Mouse (Mus musculus) limb, embryonic 15.5 days (tissue): Measurements from ENCODE around the gene Ltb4r1. TPM values are rescaled to one million over a fixed set of nuclear protein-coding genes. Genes with fewer than 3 reads are reported as not detected.
"Not testable (repeated sequence)": the region's sequence is repeated elsewhere in the genome, so short reads cannot be mapped to it uniquely, and the experiment has no call there.

ENCODE experiments used
- ATAC-seq: fragments of 200-750 bp; cut with Nextera tagmentation; 2 replicates; pipeline ENCODE4 v1.8.0; 2017; ENCODE audit warnings: low read depth, moderate TSS enrichment; ENCODE audit not compliant: insufficient number of reproducible peaks, low FRiP score, low TSS enrichment
- H3K27ac ChIP-seq: fragments of 300-500 bp; sonication (generic); 2 replicates; pipeline ENCODE4 v1.5.1; 2015; ENCODE audit warnings: moderate library complexity, mild to moderate bottlenecking, inconsistent platforms
- H3K27me3 ChIP-seq: fragments of 300-500 bp; sonication (generic); 2 replicates; pipeline ENCODE4 v1.6.1; 2015; ENCODE audit warnings: inconsistent platforms
- H3K36me3 ChIP-seq: fragments of 300-500 bp; sonication (generic); 2 replicates; pipeline ENCODE4 v1.6.1; 2015; ENCODE audit warnings: inconsistent platforms
- H3K4me1 ChIP-seq: fragments of 300-500 bp; sonication (generic); 2 replicates; pipeline ENCODE4 v1.6.1; 2015; ENCODE audit warnings: inconsistent platforms
- H3K4me2 ChIP-seq: fragments of 300-500 bp; sonication (generic); 2 replicates; pipeline ENCODE4 v1.6.1; 2015; ENCODE audit warnings: mild to moderate bottlenecking, inconsistent platforms
- H3K4me3 ChIP-seq: fragments of 300-500 bp; sonication (generic); 2 replicates; pipeline ENCODE4 v1.5.1; 2015; ENCODE audit warnings: mild to moderate bottlenecking, inconsistent platforms
- H3K9ac ChIP-seq: fragments of 300-500 bp; sonication (generic); 2 replicates; pipeline ENCODE4 v1.6.1; 2015; ENCODE audit warnings: inconsistent platforms
- H3K9me3 ChIP-seq: fragments of 300-500 bp; sonication (generic); 2 replicates; pipeline ENCODE4 v1.6.1; 2016; ENCODE audit warnings: inconsistent platforms
- WGBS: fragments of 180-500 bp; shearing (Covaris S2); methylation state at CpG from one replicate; pipeline ENCODE4 v1.1.7; 2015; 5-methylcytosine and 5-hydroxymethylcytosine counted together
- polyA plus RNA-seq: library from polyadenylated mRNA; unstranded; fragments of >200 nt; fragmentation: Nextera tagmentation; extraction: Ambion mirVana; gene quantifications from 2 replicates; pipeline ENCODE4 v1.2.1, GENCODE M21; 2015

The Ltb4r1 gene
- polyA plus RNA-seq, 1 experiment from 2014 or later: 1.2 TPM

- Histone ChIP-seq H3K4me1 (peaks cover 32% of the 10 kb centered on the region), H3K36me3 (peaks cover 47% of the 10 kb centered on the region), H3K9me3 (no peaks in the 10 kb centered on the region), H3K27me3 (no peaks in the 10 kb centered on the region), H3K27ac (no peak overlapping the region), H3K9ac (no peak overlapping the region), H3K4me2 (peak overlapping the region; percentile 90; the same call in 1 of the 2 replicates), H3K4me3 (peak overlapping the region; percentile 89)
- 88% methylated on average over 10 of the region's 10 CpGs for WGBS
- ATAC-seq: no peak
Observed at GRCm38 (mm10) chr14:55747051-55747847, 18.5 kb upstream of the Ltb4r1 start.

GRCm38 (mm10) chr14:55757566-55757965, 8.2 kb upstream of the Ltb4r1 start:
- H3K9me3 ChIP-seq: no peaks in the 10 kb centered on the region
- H3K9ac ChIP-seq: no peak overlapping the region
- peaks cover 23% of the 10 kb centered on the region for H3K4me1 ChIP-seq
- H3K4me3 ChIP-seq: no peak overlapping the region
- 85% methylated on average over 6 of the region's 6 CpGs for WGBS
- peaks cover 39% of the 10 kb centered on the region for H3K36me3 ChIP-seq
- H3K27ac ChIP-seq: no peak overlapping the region
- ATAC-seq: no peak
- H3K27me3 ChIP-seq: peaks cover 12% of the 10 kb centered on the region; the same call in 1 of the 2 replicates
- H3K4me2 ChIP-seq: no peak overlapping the region

GRCm38 (mm10) chr14:55758363-55758784, 7.4 kb upstream of the Ltb4r1 start, which contains the start of gene Cideb:
TSS of gene Cideb (minus strand) at chr14:55758458.
- Histone ChIP-seq H3K4me2 (peak within 1 kb of the TSS; percentile 13; the same call in 1 of the 2 replicates), H3K9ac (no peak within 1 kb of the TSS)

GRCm38 (mm10) chr14:55760156-55760555, 5.6 kb upstream of the Ltb4r1 start:
- H3K4me1 ChIP-seq: peaks cover 30% of the 10 kb centered on the region
- not testable (repeated sequence) for H3K9ac ChIP-seq, ATAC-seq, H3K9me3 ChIP-seq, H3K27ac ChIP-seq
- peak overlapping the region; percentile 35 for H3K4me2 ChIP-seq
- 1% methylated on average over 6 of the region's 6 CpGs for WGBS
- peaks cover 13% of the 10 kb centered on the region for H3K36me3 ChIP-seq
- peaks cover 21% of the 10 kb centered on the region; the same call in 1 of the 2 replicates for H3K27me3 ChIP-seq
- H3K4me3 ChIP-seq: peak overlapping the region; percentile 7; the same call in 1 of the 2 replicates

More at GRCm38 (mm10) chr14:55758363-55758784, 7.4 kb upstream of the Ltb4r1 start, which contains the start of gene Cideb:
- peaks cover 31% of the 10 kb centered on the region for H3K36me3 ChIP-seq
- H3K4me3 ChIP-seq: no peak within 1 kb of the TSS
- ATAC-seq: no peak
- WGBS: 18% methylated on average over 8 of the region's 8 CpGs
- H3K27ac ChIP-seq: no peak within 1 kb of the TSS
- peaks cover 12% of the 10 kb centered on the region; the same call in 1 of the 2 replicates for H3K27me3 ChIP-seq
- no peaks in the 10 kb centered on the region for H3K9me3 ChIP-seq
- peaks cover 30% of the 10 kb centered on the region for H3K4me1 ChIP-seq

- WGBS: 67% methylated on average over 6 of the region's 6 CpGs
- ATAC-seq: no peak
- peak within 1 kb of the TSS; percentile 59 for H3K4me3 ChIP-seq
- peaks cover 3% of the 10 kb centered on the region; the same call in 1 of the 2 replicates for H3K36me3 ChIP-seq
- H3K9ac ChIP-seq: peak within 1 kb of the TSS; percentile 74
- peak within 1 kb of the TSS; percentile 96 for H3K4me2 ChIP-seq
- H3K27me3 ChIP-seq: peaks cover 27% of the 10 kb centered on the region
- no peaks in the 10 kb centered on the region for H3K9me3 ChIP-seq
- H3K27ac ChIP-seq: peak within 1 kb of the TSS; percentile 79
- peaks cover 30% of the 10 kb centered on the region for H3K4me1 ChIP-seq
Observed at GRCm38 (mm10) chr14:55761163-55761562, 4.6 kb upstream of the Ltb4r1 start, which contains the start of gene Ltb4r2. TSS of gene Ltb4r2 (plus strand) at chr14:55761428.

- H3K27ac ChIP-seq: peak overlapping the region; percentile 79
- WGBS: under 1% methylated on average over 77 of the region's 77 CpGs
Observed at GRCm38 (mm10) chr14:55762001-55762821, 3.6 kb upstream of the Ltb4r1 start.

GRCm38 (mm10) chr14:55763166-55763565, 2.6 kb upstream of the Ltb4r1 start:
- 52% methylated on average over 7 of the region's 7 CpGs for whole genome bisulfite sequencing
- Histone ChIP-seq H3K9ac (no peak overlapping the region), H3K27ac (peak overlapping the region; percentile 79; the same call in 1 of the 2 replicates), H3K36me3 (no peaks in the 10 kb centered on the region), H3K4me3 (no peak overlapping the region), H3K27me3 (peaks cover 43% of the 10 kb centered on the region), H3K9me3 (no peaks in the 10 kb centered on the region), H3K4me1 (peaks cover 40% of the 10 kb centered on the region), H3K4me2 (peak overlapping the region; percentile 96)
- no peak for ATAC-seq

More at GRCm38 (mm10) chr14:55762001-55762821, 3.6 kb upstream of the Ltb4r1 start:
- Histone ChIP-seq H3K4me3 (peak overlapping the region; percentile 59), H3K9me3 (no peaks in the 10 kb centered on the region), H3K27me3 (peaks cover 36% of the 10 kb centered on the region), H3K9ac (peak overlapping the region; percentile 74), H3K36me3 (no peaks in the 10 kb centered on the region), H3K4me2 (peak overlapping the region; percentile 96), H3K4me1 (peaks cover 31% of the 10 kb centered on the region)
- ATAC-seq: peak; percentile 59

- H3K36me3 ChIP-seq: 0 out of 2 replicates have a peak, but pooled peaks cover 2% of the 10 kb centered on the region
- no peak overlapping the region for H3K27ac ChIP-seq
- peak overlapping the region; percentile 86 for H3K4me2 ChIP-seq
- peak overlapping the region; percentile 40 for H3K4me3 ChIP-seq
- 10% methylated on average over 52 of the region's 52 CpGs for WGBS
- peak overlapping the region; percentile 60 for H3K9ac ChIP-seq
- peaks cover 36% of the 10 kb centered on the region for H3K27me3 ChIP-seq
- peaks cover 18% of the 10 kb centered on the region for H3K4me1 ChIP-seq
- no peak; the same call in 1 of the 2 replicates for ATAC-seq
- no peaks in the 10 kb centered on the region for H3K9me3 ChIP-seq
Observed at GRCm38 (mm10) chr14:55767519-55768414, 2.0 kb downstream of the Ltb4r1 start.

- Histone ChIP-seq H3K4me3 (no peak overlapping the region), H3K36me3 (0 out of 2 replicates have a peak, but pooled peaks cover 5% of the 10 kb centered on the region), H3K4me2 (no peak overlapping the region), H3K27me3 (peaks cover 36% of the 10 kb centered on the region), H3K27ac (no peak overlapping the region), H3K9ac (no peak overlapping the region), H3K4me1 (peaks cover 13% of the 10 kb centered on the region), H3K9me3 (no peaks in the 10 kb centered on the region)
- WGBS: 82% methylated on average over 6 of the region's 6 CpGs
- ATAC-seq: no peak
Observed at GRCm38 (mm10) chr14:55768555-55768954, 2.8 kb downstream of the Ltb4r1 start.

- H3K36me3 ChIP-seq: peaks cover 11% of the 10 kb centered on the region; the same call in 1 of the 2 replicates
- H3K9ac ChIP-seq: no peak overlapping the region
- no peak overlapping the region for H3K4me2 ChIP-seq
- 73% methylated on average over 16 of the region's 16 CpGs for WGBS
- peaks cover 33% of the 10 kb centered on the region for H3K27me3 ChIP-seq
- H3K4me1 ChIP-seq: peaks cover 13% of the 10 kb centered on the region
- no peak overlapping the region for H3K27ac ChIP-seq
- H3K4me3 ChIP-seq: no peak overlapping the region
- ATAC-seq: no peak
- H3K9me3 ChIP-seq: no peaks in the 10 kb centered on the region
Observed at GRCm38 (mm10) chr14:55769087-55769703, 3.4 kb downstream of the Ltb4r1 start.
